Mouse (Mus musculus): Measurements from ENCODE around the gene Cabp2. TPM values are rescaled to one million over a fixed set of nuclear protein-coding genes. Genes with fewer than 3 reads are reported as not detected.
"Not testable (repeated sequence)": the region's sequence is repeated elsewhere in the genome, so short reads cannot be mapped to it uniquely, and the experiment has no call there.

Gene Cabp2
- polyA plus RNA-seq, 2 experiments from 2014 or later: not detected

GRCm38 (mm10) chr19:4102049-4102448 lies 20.7 kb downstream of the Cabp2 start:
- no peak for ATAC-seq

- no peak for ATAC-seq
Observed at GRCm38 (mm10) chr19:4102626-4103025, 21.2 kb downstream of the Cabp2 start.

GRCm38 (mm10) chr19:4103294-4103693 lies 21.9 kb downstream of the Cabp2 start:
- ATAC-seq: no peak

GRCm38 (mm10) chr19:4103792-4104191 lies 22.4 kb downstream of the Cabp2 start:
- ATAC-seq: no peak

- no peak for ATAC-seq
Observed at GRCm38 (mm10) chr19:4104675-4105194, 23.4 kb downstream of the Cabp2 start.

- ATAC-seq: no peak
Observed at GRCm38 (mm10) chr19:4106654-4107053, 25.3 kb downstream of the Cabp2 start.

- no peak for ATAC-seq
Observed at GRCm38 (mm10) chr19:4108535-4108934, 27.2 kb downstream of the Cabp2 start.

- ATAC-seq: no peak
Observed at GRCm38 (mm10) chr19:4112063-4112960, 30.9 kb downstream of the Cabp2 start.

- peak; percentile 19 for ATAC-seq
Observed at GRCm38 (mm10) chr19:4113186-4113805, 31.9 kb downstream of the Cabp2 start.

- ATAC-seq: peak; percentile 84
Observed at GRCm38 (mm10) chr19:4113806-4114230, 32.4 kb downstream of the Cabp2 start.

- no peak for ATAC-seq
Observed at GRCm38 (mm10) chr19:4114551-4114950, 33.2 kb downstream of the Cabp2 start.

GRCm38 (mm10) chr19:4115144-4115543 lies 33.8 kb downstream of the Cabp2 start:
- ATAC-seq: no peak

- no peak for ATAC-seq
Observed at GRCm38 (mm10) chr19:4115816-4116215, 34.4 kb downstream of the Cabp2 start.

- ATAC-seq: no peak
Observed at GRCm38 (mm10) chr19:4117006-4117405, 35.6 kb downstream of the Cabp2 start.

GRCm38 (mm10) chr19:4118350-4118749 lies 37.0 kb downstream of the Cabp2 start:
- ATAC-seq: no peak

GRCm38 (mm10) chr19:4119716-4120487 lies 38.5 kb downstream of the Cabp2 start:
- ATAC-seq: peak; percentile 76

- ATAC-seq: no peak
Observed at GRCm38 (mm10) chr19:4120496-4120895, 39.1 kb downstream of the Cabp2 start.

GRCm38 (mm10) chr19:4121097-4121805 lies 39.9 kb downstream of the Cabp2 start:
- ATAC-seq: peak; percentile 59

GRCm38 (mm10) chr19:4121896-4122295 lies 40.5 kb downstream of the Cabp2 start:
- ATAC-seq: not testable (repeated sequence)

- no peak for ATAC-seq
Observed at GRCm38 (mm10) chr19:4122411-4123370, 41.3 kb downstream of the Cabp2 start.

GRCm38 (mm10) chr19:4124432-4124831 lies 43.1 kb downstream of the Cabp2 start:
- no peak for ATAC-seq

All from CD4-positive, CD25-positive, alpha-beta regulatory T cell, adult 4 months (primary cell).